Mouse (Mus musculus): ENCODE measurements at regions not wholly inside any gene's neighbourhood (a gene's known extent, or its start where the extent isn't known, plus 50 kb on each side); places are given as distances from the start of the nearest gene placed in this dataset.

- DNase-seq (ENCODE audit: low spot score) (no peak), ATAC-seq (ENCODE audit: low FRiP score) (no peak)
- no peaks in the 10 kb centered on the region for H3K27me3 ChIP-seq (ENCODE audit: control insufficient read depth, insufficient read depth, low read length)
- no peak overlapping the region for H3K4me2 ChIP-seq (replicated peaks)
- WGBS: 74% methylated on average over 1 of the region's 1 CpGs
- no peaks in the 10 kb centered on the region for H3K9me3 ChIP-seq (ENCODE audit: control insufficient read depth, low read length)
- H3K4me3 ChIP-seq (replicated peaks; ENCODE audit: low read length): no peak overlapping the region
- no peak overlapping the region for H3K9ac ChIP-seq
- no peak overlapping the region for H3K27ac ChIP-seq
- no peaks in the 10 kb centered on the region for H3K36me3 ChIP-seq (replicated peaks; ENCODE audit: control insufficient read depth, insufficient read depth)
- H3K4me1 ChIP-seq (replicated peaks; ENCODE audit: control insufficient read depth, insufficient read depth, low read length): no peaks in the 10 kb centered on the region
These were observed 235.4 kb upstream of the Ccnh start for GRCm38 (mm10) chr13:84953760-84954159.

- WGBS: 37% methylated on average over 7 of the region's 7 CpGs
- ATAC-seq (ENCODE audit: low FRiP score) (no peak), DNase-seq (ENCODE audit: low spot score) (no peak)
- Histone ChIP-seq H3K4me3 (replicated peaks; ENCODE audit: low read length) (no peak overlapping the region), H3K27ac (no peak overlapping the region), H3K9ac (no peak overlapping the region), H3K36me3 (replicated peaks; ENCODE audit: control insufficient read depth, insufficient read depth) (no peaks in the 10 kb centered on the region), H3K27me3 (ENCODE audit: control insufficient read depth, insufficient read depth, low read length) (no peaks in the 10 kb centered on the region), H3K9me3 (ENCODE audit: control insufficient read depth, low read length) (no peaks in the 10 kb centered on the region), H3K4me2 (replicated peaks) (no peak overlapping the region), H3K4me1 (replicated peaks; ENCODE audit: control insufficient read depth, insufficient read depth, low read length) (no peaks in the 10 kb centered on the region)
These were observed 220.3 kb upstream of the Ccnh start for GRCm38 (mm10) chr13:84968943-84969342.
